Mouse (Mus musculus) thymus, postnatal 0 days (tissue): ENCODE results near the gene Siae. TPM values are rescaled to one million over a fixed set of nuclear protein-coding genes. Genes with fewer than 3 reads are reported as not detected.

Experiments used
- DNase-seq: peaks from one replicate; pipeline ENCODE4 v3.0.0-alpha.2; 2015; ENCODE audit warnings: low spot score
- polyA plus RNA-seq: library from polyadenylated mRNA; unstranded; fragments of >200 nt; fragmentation: Nextera tagmentation; extraction: Ambion mirVana; gene quantifications from 2 replicates; pipeline ENCODE4 v1.2.1, GENCODE M21; 2015

The Siae gene
- polyA plus RNA-seq, 1 experiment from 2014 or later = 10.7 TPM

DNA sequence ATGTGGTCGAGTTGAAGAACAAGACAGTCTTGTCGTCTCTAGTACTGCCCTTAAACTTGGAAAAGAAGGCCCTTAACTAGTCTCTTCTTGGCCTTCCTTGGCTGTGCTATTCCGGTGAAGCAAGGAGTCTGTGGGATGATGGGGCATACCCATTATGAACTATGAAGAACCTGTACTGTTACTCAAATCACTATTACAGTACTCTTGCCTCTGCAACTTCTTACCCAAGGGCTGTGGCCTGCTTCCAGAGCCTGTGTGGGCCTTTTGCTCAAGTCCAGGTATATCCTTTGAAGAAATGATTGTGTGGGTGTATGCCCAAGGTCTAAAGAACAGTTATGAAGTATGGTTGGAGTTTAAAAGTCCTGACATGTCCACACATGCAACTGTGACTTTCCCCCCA lies 114.8 kb downstream of the Siae start:
- no peak for DNase-seq

DNA sequence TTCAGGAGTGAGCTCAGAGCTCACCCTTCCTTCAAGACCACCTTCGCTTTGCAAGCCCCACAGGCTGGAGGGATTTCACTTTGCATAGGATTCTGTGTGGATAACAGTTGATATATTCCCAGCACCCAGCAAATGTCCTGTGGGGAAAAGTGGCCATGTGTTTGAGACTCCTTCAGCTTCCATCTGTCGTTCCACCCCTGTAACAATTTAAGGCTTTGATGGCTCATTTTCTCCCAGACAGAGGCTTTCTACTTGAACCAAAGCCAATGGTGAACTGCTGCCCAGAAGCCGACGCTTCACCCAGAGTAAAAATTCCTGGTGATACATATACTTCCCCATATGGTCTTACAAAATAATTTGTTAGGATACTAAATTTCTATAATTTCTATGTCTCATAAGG lies 119.8 kb downstream of the Siae start:
- no peak for DNase-seq

DNA sequence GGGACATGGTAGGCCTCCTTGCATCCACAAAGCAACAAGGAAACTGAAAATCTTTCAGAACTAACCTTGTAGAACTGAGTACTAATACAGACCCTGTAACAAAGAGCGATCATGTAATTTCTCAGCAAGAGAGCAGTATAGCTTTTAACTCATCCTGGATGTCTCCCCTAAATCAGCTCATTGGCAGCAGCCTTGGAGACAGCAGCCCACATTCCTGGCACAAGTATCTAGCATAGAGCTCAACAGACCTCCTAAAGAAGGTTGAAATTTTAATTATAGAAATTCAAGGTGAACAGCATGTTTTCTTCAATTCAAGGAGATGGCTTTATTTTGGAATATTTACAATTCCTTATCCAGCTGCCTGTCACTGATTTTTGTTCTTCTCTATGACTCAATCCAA lies 125.6 kb downstream of the Siae start:
- no peak for DNase-seq

DNA sequence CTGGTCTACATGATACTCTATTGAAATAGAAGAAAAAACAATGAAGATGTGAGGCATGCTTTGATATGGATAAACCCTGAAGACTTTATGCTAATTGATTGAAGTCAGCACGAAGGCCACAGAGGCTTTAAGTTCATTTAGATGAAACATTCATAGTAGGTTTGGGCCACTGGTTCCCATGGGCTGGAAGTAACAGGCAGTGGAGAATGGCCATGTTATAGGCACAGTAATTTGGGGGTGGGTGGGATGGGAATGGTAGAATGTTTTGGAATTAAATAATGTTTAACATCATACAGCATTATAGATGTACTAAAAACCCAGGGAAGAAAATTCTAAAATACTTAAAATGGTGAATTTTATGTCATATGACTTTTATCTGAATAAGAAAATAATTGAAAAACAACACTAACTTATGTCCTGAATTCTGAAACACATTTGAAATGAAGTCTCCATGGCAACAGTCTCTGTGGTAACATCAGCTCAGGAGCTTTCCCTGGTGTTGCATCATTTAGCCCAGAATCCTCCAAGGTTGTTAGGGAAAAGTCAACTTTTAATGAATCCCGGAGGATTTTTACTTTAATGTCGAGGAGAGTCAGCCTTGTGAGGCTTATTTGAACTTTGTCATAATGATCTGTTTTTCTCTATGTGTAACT lies 131.9 kb downstream of the Siae start:
- DNase-seq = no peak

DNA sequence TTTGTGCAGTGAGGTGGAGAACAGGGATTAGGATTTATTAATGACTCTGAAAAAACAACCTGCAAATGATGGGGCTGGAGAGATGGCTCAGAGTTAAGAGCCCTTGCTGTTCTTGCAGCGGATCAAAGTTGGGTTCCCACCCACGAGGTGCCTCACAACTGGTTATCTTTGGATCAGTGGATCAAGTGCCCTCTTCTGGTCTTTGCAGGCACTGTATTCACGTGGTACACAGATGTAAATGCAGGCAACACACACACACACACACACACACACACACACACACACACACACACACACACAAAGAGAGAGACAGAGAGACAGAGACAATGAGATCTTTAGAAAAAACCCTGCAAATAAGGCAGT lies 132.4 kb downstream of the Siae start:
- no peak for DNase-seq

DNA sequence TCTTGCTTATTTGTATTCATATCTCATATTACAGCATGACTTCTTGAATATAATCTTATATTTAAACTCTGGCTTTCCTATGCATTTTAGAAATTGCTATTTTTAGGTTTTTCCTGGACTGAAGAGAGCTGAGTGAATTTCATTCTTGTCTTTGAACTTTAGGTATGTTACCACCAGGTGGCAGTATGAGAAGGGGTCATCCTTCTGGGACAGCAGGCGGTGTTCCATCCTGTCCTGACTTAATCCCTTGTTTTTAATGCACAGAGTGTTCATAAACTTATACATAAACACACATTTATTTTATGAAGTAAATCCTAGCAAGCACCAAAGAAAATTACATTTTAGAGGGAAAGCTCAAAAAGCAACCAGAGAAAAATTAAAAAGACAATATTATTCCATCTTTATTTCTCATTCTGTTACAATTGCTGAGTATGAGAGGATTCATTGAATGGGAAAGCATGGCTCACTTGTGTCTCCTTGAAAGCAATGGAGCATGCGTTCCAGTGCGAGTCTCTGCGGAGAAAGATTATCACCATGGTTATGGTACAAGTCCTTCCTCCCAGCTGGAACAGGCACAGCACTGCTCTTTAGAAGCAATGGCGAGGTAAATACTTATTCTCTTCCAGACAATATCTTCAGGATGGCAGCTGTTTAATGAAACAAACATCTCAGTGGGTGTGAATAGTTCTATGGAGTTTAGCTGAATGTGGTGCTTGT lies 134.6 kb downstream of the Siae start:
- DNase-seq = no peak

Other genes with a start within 250 kb of the Siae start
- 11.2 and 14.6 TPM in 2 replicates for gene Ccdc15, start 207.3 kb upstream of the Siae start, polyA plus RNA-seq
- gene Hepacam, start 188.3 kb upstream of the Siae start, polyA plus RNA-seq = 0.10 TPM in 1 of 2 replicates, not detected in the other
- 2.5 and 3.4 TPM in 2 replicates for gene Robo4, start 153.8 kb upstream of the Siae start, polyA plus RNA-seq
- 0.14 and 0.23 TPM in 2 replicates for gene Robo3, start 122.5 kb upstream of the Siae start, polyA plus RNA-seq
- gene Msantd2, start 66.4 kb upstream of the Siae start, polyA plus RNA-seq = 15.5 and 16.7 TPM in 2 replicates
- 17.2 and 18.1 TPM in 2 replicates for gene Esam, start 27.6 kb upstream of the Siae start, polyA plus RNA-seq
- 0.95 and 1.1 TPM in 2 replicates for gene Vsig2, start 16.4 kb upstream of the Siae start, polyA plus RNA-seq
- gene Nrgn, start 2.8 kb upstream of the Siae start, polyA plus RNA-seq = 6.8 and 8.4 TPM in 2 replicates
- 2.8 and 4.3 TPM in 2 replicates for gene Spa17, start 58.0 kb downstream of the Siae start, polyA plus RNA-seq
- gene Tbrg1, start 101.6 kb downstream of the Siae start, polyA plus RNA-seq = 111 and 115 TPM in 2 replicates
- gene Panx3, start 113.5 kb downstream of the Siae start, polyA plus RNA-seq = not detected in 2 replicates
- gene Olfr160, start 160.6 kb downstream of the Siae start, polyA plus RNA-seq = not detected in 2 replicates
- not detected in 2 replicates for gene Olfr874, start 189.4 kb downstream of the Siae start, polyA plus RNA-seq
- not detected in 2 replicates for gene Olfr875, start 216.2 kb downstream of the Siae start, polyA plus RNA-seq
- not detected in 2 replicates for gene Olfr876, start 247.3 kb downstream of the Siae start, polyA plus RNA-seq